Mouse (Mus musculus) forebrain, embryonic 13.5 days (tissue): ENCODE results near the gene Adprm. TPM values are rescaled to one million over a fixed set of nuclear protein-coding genes. Genes with fewer than 3 reads are reported as not detected.
"Not testable (repeated sequence)": the region's sequence is repeated elsewhere in the genome, so short reads cannot be mapped to it uniquely, and the experiment has no call there.

Experiments used
- ATAC-seq: fragments of 200-750 bp; cut with Nextera tagmentation; 2 replicates; pipeline ENCODE4 v1.8.0; 2017
- H3K27ac ChIP-seq: fragments of 300-500 bp; sonication (generic); 2 replicates; pipeline ENCODE4 v1.5.1; 2015; ENCODE audit warnings: inconsistent platforms, mild to moderate bottlenecking, moderate library complexity
- H3K27me3 ChIP-seq: fragments of 300-500 bp; sonication (generic); 2 replicates; pipeline ENCODE4 v1.6.1; 2015; ENCODE audit warnings: mild to moderate bottlenecking, inconsistent platforms
- H3K36me3 ChIP-seq: fragments of 300-500 bp; sonication (generic); 2 replicates; pipeline ENCODE4 v1.6.1; 2015; ENCODE audit warnings: mild to moderate bottlenecking, inconsistent platforms; ENCODE audit not compliant: poor library complexity, severe bottlenecking
- H3K4me1 ChIP-seq: fragments of 300-500 bp; sonication (generic); 2 replicates; pipeline ENCODE4 v1.6.1; 2015; ENCODE audit warnings: inconsistent platforms
- H3K4me2 ChIP-seq: fragments of 300-500 bp; sonication (generic); 2 replicates; pipeline ENCODE4 v1.6.1; 2015; ENCODE audit warnings: inconsistent platforms, mild to moderate bottlenecking, moderate library complexity
- H3K4me3 ChIP-seq: fragments of 300-500 bp; sonication (generic); 2 replicates; pipeline ENCODE4 v1.5.1; 2015; ENCODE audit warnings: mild to moderate bottlenecking, inconsistent platforms
- H3K9ac ChIP-seq: fragments of 300-500 bp; sonication (generic); 2 replicates; pipeline ENCODE4 v1.6.1; 2015; ENCODE audit warnings: mild to moderate bottlenecking, inconsistent platforms
- H3K9me3 ChIP-seq: fragments of 300-500 bp; sonication (generic); replicated peaks from 2 replicates; pipeline ENCODE4 v1.6.1; 2016; ENCODE audit warnings: inconsistent platforms
- WGBS: fragments of 180-500 bp; shearing (Covaris S2); methylation state at CpG from one replicate; pipeline ENCODE4 v1.1.7; 2015; 5-methylcytosine and 5-hydroxymethylcytosine counted together
- polyA plus RNA-seq: library from polyadenylated mRNA; unstranded; fragments of >200 nt; fragmentation: Nextera tagmentation; extraction: Ambion mirVana; gene quantifications from 2 replicates; pipeline ENCODE4 v1.2.1, GENCODE M21; 2015

Gene Adprm
- polyA plus RNA-seq, result 34.8 and 37.2 TPM in 2 replicates

DNA sequence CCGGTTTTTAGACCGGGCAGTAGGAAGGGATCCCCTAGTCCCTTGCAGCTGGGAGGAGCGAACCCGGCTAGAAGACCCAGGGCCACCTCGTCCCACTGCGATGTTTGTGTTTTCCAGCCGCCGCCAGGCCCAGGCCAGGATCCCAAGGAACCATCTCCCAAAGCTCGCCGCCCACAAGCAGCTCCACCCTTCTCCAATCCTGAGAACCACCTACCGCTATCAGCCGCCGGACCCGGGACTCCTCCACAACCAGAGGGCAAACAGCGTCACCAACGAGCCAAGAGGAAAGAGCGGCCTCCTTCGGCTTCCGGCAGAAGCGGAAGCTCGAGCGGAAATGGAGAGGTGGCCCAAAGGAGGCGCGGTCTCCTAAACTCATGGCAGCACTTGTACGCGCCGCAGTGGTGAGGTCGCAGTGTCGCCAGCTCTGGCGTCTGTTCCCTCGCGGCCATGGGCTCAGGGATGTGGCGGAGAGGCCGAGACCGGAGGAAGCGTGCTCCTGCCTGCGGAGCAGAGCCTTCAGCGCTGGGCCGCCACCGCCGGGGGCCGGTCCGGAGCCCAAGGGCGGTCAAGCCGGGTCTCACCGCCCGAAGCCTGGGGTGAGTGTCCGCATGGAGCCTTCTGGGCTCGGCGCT, at the start of gene Adprm, which contains the start of gene Sco1:
Adprm (minus strand) TSS at position 274 of the 632 bp plus-strand sequence.
Sco1 (plus strand) TSS at position 350 of the 632 bp plus-strand sequence.
- peak; percentile 95 for ATAC-seq
- Histone ChIP-seq H3K9ac (peak within 1 kb of the TSS; percentile 90), H3K9me3 (no peaks in the 10 kb centered on the region), H3K36me3 (peaks cover 35% of the 10 kb centered on the region), H3K27ac (peak within 1 kb of the TSS; percentile 78), H3K4me1 (peaks cover 24% of the 10 kb centered on the region), H3K4me3 (peak within 1 kb of the TSS; percentile 85), H3K4me2 (peak within 1 kb of the TSS; percentile 84), H3K27me3 (no peaks in the 10 kb centered on the region)
- WGBS, result under 1% methylated on average over 50 of the region's 50 CpGs

DNA sequence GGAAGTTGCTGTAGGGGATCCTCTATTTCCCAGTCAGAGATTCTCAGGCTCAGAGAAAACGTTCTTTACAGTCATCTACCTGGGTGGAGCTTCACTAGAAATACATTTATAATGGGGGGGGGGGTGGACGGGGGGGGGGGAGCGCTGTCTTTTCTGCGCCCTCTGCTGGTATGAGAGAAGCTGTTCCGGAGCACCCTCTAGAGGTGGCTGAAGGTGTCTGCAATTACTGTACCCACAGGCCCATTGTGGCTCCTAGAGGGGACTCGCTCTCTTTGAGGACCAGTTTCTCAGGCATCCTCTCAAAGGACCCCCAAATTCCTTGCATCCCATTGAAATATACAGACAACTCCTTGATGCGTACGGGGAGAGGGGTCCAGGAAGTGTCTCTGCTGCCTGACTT, 49.3 kb upstream of the Adprm start:
- peaks cover 6% of the 10 kb centered on the region; the same call in 1 of the 2 replicates for H3K4me1 ChIP-seq
- WGBS, result 38% methylated on average over 5 of the region's 8 CpGs
- H3K36me3 ChIP-seq, result no peaks in the 10 kb centered on the region
- no peaks in the 10 kb centered on the region for H3K27me3 ChIP-seq
- no peak overlapping the region for H3K4me3 ChIP-seq
- H3K27ac ChIP-seq, result no peak overlapping the region
- no peak overlapping the region for H3K9ac ChIP-seq
- no peaks in the 10 kb centered on the region for H3K9me3 ChIP-seq
- H3K4me2 ChIP-seq, result no peak overlapping the region
- no peak for ATAC-seq

DNA sequence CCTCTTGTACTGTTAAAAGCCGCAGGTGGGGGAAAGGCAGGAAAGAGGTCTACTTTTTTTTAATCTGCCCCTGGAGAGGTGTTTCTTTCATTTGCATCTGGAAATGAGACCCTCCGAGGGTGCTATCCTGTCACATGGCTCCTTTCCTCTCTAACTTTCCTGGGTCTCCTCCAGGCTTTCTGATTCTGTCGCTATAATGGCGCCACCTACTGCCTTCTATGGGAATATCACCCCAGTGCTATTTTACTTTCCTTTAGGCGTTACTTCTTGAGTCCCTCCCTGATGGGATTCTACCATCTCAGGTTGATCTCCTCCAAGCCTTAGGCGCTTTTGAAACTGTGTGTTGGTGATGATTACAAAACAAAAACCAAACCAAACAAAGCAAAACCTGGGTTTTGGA, 47.8 kb upstream of the Adprm start:
- no peaks in the 10 kb centered on the region for H3K27me3 ChIP-seq
- no peaks in the 10 kb centered on the region for H3K4me1 ChIP-seq
- H3K36me3 ChIP-seq, result no peaks in the 10 kb centered on the region
- H3K4me2 ChIP-seq, result no peak overlapping the region
- H3K4me3 ChIP-seq, result no peak overlapping the region
- H3K9ac ChIP-seq, result no peak overlapping the region
- no peak overlapping the region for H3K27ac ChIP-seq
- ATAC-seq, result no peak
- no peaks in the 10 kb centered on the region for H3K9me3 ChIP-seq
- 35% methylated on average over 6 of the region's 6 CpGs for WGBS

DNA sequence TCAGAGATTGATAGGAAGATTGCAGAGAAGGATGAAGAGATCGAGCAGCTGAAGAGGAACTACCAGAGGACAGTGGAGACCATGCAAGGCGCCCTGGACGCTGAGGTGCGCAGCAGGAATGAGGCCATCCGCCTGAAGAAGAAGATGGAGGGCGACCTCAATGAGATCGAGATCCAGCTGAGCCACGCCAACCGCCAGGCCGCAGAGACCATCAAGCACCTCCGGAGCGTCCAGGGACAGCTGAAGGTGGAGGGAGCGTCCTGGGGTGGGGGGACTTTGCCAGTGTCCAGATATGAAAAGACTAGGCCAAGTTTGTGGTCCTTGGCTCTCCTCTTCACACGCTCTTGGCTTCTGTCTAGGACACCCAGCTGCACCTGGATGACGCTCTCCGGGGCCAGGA, 46.8 kb upstream of the Adprm start:
- no peaks in the 10 kb centered on the region for H3K9me3 ChIP-seq
- H3K27ac ChIP-seq, result no peak overlapping the region
- no peak for ATAC-seq
- WGBS, result 96% methylated on average over 16 of the region's 16 CpGs
- H3K9ac ChIP-seq, result no peak overlapping the region
- H3K36me3 ChIP-seq, result no peaks in the 10 kb centered on the region
- no peak overlapping the region for H3K4me3 ChIP-seq
- no peaks in the 10 kb centered on the region for H3K27me3 ChIP-seq
- no peaks in the 10 kb centered on the region for H3K4me1 ChIP-seq
- no peak overlapping the region for H3K4me2 ChIP-seq

DNA sequence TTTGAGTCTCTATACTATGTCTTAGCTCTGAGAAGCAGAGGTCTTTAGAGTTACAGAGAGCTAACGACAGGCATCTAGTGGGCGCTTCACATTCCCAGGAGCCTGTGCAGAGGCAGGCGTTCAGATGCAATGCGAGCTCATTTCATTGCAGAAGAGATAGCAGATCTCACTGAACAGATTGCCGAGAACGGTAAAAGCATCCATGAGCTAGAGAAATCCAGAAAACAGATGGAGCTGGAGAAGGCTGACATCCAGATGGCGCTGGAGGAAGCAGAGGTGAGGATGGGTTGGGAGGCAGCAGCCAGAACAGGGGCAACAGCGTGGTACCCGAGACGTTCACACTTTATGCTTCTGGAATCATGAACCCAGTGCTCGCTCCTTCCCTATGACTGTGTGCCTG, 46.0 kb upstream of the Adprm start:
- ATAC-seq, result no peak
- H3K4me3 ChIP-seq, result no peak overlapping the region
- no peak overlapping the region for H3K9ac ChIP-seq
- H3K4me2 ChIP-seq, result no peak overlapping the region
- H3K4me1 ChIP-seq, result no peaks in the 10 kb centered on the region
- H3K9me3 ChIP-seq, result no peaks in the 10 kb centered on the region
- H3K27ac ChIP-seq, result no peak overlapping the region
- no peaks in the 10 kb centered on the region for H3K27me3 ChIP-seq
- no peaks in the 10 kb centered on the region for H3K36me3 ChIP-seq
- WGBS, result 85% methylated on average over 11 of the region's 11 CpGs

DNA sequence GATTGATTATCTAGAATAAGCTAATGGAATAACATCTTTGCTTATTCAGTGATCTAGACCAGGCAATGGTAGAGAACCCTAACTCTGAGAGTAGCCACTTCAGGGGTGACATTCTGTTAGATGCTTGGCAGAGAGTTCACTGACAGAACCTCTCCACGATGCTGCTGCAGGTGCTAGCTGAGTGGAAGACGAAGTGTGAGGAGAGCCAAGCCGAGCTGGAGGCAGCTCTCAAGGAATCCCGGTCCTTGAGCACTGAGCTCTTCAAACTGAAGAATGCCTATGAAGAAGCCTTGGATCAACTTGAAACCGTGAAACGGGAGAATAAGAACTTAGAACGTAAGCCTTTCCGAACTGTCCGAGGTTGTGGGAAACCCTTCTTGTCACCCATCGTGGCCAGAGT, 45.3 kb upstream of the Adprm start:
- H3K9me3 ChIP-seq, result no peaks in the 10 kb centered on the region
- no peak overlapping the region for H3K4me2 ChIP-seq
- ATAC-seq, result no peak
- 92% methylated on average over 10 of the region's 10 CpGs for WGBS
- no peaks in the 10 kb centered on the region for H3K27me3 ChIP-seq
- no peak overlapping the region for H3K9ac ChIP-seq
- H3K27ac ChIP-seq, result no peak overlapping the region
- no peaks in the 10 kb centered on the region for H3K36me3 ChIP-seq
- no peak overlapping the region for H3K4me3 ChIP-seq
- no peaks in the 10 kb centered on the region for H3K4me1 ChIP-seq

DNA sequence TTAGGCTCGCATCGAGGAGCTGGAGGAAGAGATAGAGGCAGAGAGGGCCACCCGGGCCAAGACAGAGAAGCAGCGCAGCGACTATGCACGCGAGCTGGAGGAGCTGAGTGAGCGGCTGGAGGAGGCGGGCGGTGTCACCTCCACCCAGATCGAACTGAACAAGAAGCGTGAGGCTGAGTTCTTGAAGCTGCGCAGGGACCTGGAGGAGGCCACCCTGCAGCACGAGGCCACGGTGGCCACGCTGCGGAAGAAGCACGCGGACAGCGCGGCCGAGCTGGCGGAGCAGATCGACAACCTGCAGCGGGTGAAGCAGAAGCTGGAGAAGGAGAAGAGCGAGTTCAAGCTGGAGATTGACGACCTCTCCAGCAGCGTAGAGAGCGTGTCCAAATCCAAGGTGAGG, 42.1 kb upstream of the Adprm start:
- no peaks in the 10 kb centered on the region for H3K9me3 ChIP-seq
- no peaks in the 10 kb centered on the region for H3K4me1 ChIP-seq
- no peaks in the 10 kb centered on the region for H3K36me3 ChIP-seq
- H3K4me2 ChIP-seq, result no peak overlapping the region
- no peak overlapping the region for H3K27ac ChIP-seq
- no peak for ATAC-seq
- H3K27me3 ChIP-seq, result no peaks in the 10 kb centered on the region
- WGBS, result 87% methylated on average over 29 of the region's 29 CpGs
- no peak overlapping the region for H3K4me3 ChIP-seq
- H3K9ac ChIP-seq, result no peak overlapping the region

DNA sequence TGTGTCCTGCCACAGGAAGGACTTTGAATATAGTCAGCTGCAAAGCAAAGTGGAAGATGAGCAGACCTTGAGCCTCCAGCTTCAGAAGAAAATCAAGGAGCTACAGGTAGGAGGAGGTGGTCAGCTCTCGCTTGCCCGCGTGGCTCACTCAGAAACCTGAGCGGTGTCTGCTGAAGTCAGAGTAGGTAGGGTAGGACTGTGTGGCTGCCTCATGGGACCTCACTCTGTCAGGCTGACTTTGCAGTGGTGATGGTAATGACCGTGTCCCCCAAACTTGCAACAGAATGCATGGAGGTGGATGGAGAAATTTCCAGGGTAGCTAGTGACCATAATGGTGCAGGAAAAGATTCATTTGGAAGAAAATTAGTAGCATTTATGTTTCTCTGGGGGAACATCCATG, 41.3 kb upstream of the Adprm start:
- Histone ChIP-seq H3K4me1 (no peaks in the 10 kb centered on the region), H3K4me2 (no peak overlapping the region), H3K27me3 (no peaks in the 10 kb centered on the region), H3K27ac (no peak overlapping the region), H3K36me3 (no peaks in the 10 kb centered on the region), H3K9me3 (no peaks in the 10 kb centered on the region), H3K4me3 (no peak overlapping the region), H3K9ac (no peak overlapping the region)
- ATAC-seq, result no peak
- WGBS, result 92% methylated on average over 5 of the region's 5 CpGs

DNA sequence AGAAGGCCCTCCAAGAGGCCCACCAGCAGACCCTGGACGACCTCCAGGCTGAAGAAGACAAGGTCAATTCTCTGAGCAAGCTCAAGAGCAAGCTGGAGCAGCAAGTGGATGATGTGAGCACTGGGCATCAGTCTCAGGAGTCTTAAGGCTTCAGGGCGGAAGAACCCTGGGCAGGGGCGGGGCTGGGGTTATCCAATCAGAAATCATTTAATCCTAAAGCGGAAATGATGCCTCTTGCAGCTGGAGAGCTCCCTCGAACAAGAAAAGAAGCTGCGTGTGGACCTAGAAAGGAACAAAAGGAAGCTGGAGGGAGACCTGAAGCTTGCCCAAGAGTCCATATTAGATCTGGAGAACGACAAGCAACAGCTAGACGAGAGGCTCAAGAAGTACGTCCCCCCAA, 40.8 kb upstream of the Adprm start:
- ATAC-seq, result no peak
- Histone ChIP-seq H3K27ac (no peak overlapping the region), H3K4me3 (no peak overlapping the region), H3K9me3 (no peaks in the 10 kb centered on the region), H3K36me3 (no peaks in the 10 kb centered on the region), H3K9ac (no peak overlapping the region), H3K27me3 (no peaks in the 10 kb centered on the region), H3K4me1 (no peaks in the 10 kb centered on the region), H3K4me2 (no peak overlapping the region)
- 81% methylated on average over 9 of the region's 9 CpGs for WGBS

DNA sequence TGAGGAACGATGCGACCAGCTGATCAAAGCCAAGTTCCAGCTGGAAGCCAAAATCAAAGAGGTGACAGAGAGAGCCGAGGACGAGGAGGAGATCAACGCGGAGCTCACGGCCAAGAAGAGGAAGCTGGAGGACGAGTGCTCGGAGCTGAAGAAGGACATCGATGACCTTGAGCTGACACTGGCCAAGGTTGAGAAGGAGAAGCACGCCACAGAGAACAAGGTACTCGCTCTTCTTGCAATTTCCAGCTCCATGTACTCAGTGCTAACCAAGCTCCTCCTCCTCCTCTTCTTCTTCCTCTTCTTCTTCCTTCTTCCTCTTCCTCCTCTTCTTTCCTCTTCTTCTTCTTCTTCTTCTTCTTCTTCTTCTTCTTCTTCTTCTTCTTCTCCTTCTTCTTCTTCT, 40.0 kb upstream of the Adprm start:
- not testable (repeated sequence) for H3K4me1 ChIP-seq, H3K27ac ChIP-seq, H3K36me3 ChIP-seq, H3K9me3 ChIP-seq, H3K4me2 ChIP-seq, ATAC-seq, H3K9ac ChIP-seq, H3K4me3 ChIP-seq, H3K27me3 ChIP-seq
- WGBS, result 90% methylated on average over 12 of the region's 12 CpGs

DNA sequence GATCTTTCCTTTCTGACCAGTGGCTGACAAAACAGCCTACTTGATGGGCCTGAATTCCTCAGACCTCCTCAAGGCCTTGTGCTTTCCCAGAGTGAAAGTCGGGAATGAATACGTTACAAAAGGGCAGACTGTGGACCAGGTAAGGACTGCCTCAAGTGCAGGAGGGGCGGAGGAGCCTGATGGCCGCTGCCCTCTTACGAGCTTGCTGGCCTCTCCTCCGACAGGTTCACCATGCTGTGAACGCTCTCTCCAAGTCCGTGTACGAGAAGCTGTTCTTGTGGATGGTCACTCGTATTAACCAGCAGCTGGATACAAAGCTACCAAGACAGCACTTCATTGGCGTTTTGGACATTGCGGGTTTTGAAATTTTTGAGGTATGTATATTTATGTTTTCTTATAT, 34.8 kb upstream of the Adprm start:
- H3K4me3 ChIP-seq, result no peak overlapping the region
- no peaks in the 10 kb centered on the region for H3K9me3 ChIP-seq
- 88% methylated on average over 12 of the region's 12 CpGs for WGBS
- H3K27me3 ChIP-seq, result peaks cover 27% of the 10 kb centered on the region
- no peak overlapping the region for H3K9ac ChIP-seq
- H3K4me2 ChIP-seq, result no peak overlapping the region
- H3K27ac ChIP-seq, result no peak overlapping the region
- H3K36me3 ChIP-seq, result no peaks in the 10 kb centered on the region
- H3K4me1 ChIP-seq, result no peaks in the 10 kb centered on the region
- ATAC-seq, result no peak

DNA sequence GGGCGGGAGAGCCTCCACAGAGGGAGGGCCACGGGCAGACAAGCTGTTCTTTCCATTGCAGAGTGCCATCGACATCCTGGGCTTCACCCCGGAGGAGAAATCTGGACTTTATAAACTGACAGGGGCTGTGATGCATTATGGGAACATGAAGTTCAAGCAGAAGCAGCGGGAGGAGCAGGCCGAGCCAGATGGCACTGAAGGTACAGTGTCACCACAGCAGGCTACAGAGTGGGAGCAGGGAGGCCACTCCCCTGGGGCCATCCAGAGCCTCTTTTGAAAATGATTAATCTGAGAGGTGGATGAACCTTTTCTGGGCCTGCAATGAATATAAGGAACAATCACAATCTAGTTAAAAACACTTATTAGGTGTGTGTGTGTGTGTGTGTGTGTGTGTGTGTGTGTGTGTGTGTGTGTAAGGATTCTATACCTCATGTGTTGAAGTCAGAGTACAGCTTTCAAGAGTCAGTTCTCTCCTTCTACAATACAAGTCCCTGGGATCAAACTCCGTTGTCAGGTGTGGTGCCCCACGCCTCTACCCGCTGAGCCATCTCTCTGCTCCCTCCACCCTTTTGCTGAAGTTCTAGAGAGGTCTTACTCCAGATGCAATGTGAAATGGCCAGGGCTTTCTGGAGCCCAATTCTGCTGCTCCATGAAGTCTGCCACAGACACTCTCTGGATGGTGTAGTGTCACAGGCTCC, 34.2 kb upstream of the Adprm start:
- no peaks in the 10 kb centered on the region for H3K36me3 ChIP-seq
- 65% methylated on average over 9 of the region's 9 CpGs for WGBS
- no peak for ATAC-seq

More for the DNA sequence above, 34.2 kb upstream of the Adprm start:
- H3K4me3 ChIP-seq, result no peak overlapping the region
- H3K9me3 ChIP-seq, result no peaks in the 10 kb centered on the region
- no peaks in the 10 kb centered on the region for H3K4me1 ChIP-seq
- no peak overlapping the region for H3K9ac ChIP-seq
- peaks cover 27% of the 10 kb centered on the region for H3K27me3 ChIP-seq
- no peak overlapping the region for H3K4me2 ChIP-seq
- no peak overlapping the region for H3K27ac ChIP-seq
